Mouse (Mus musculus) erythroblast, embryonic 14.5 days (primary cell): ENCODE measurements around the gene Hdac7.

ENCODE experiments used
- GATA1 ChIP-seq: IDR thresholded peaks from 2 replicates; pipeline ENCODE4 v1.6.1; 2012; ENCODE audit warnings: low read length, inconsistent platforms, mixed read lengths
- TAL1 ChIP-seq: IDR thresholded peaks from 3 replicates; pipeline ENCODE4 v1.6.1; 2012; ENCODE audit warnings: low read length, inconsistent platforms, mixed read lengths

GRCm38 (mm10) chr15:97840781-97841180, 3.5 kb downstream of the Hdac7 start:
- TF ChIP-seq TAL1, result no peak
- TF ChIP-seq GATA1, result no peak
